26 mouse cellular contexts compared by ENCODE assay signal in the genomic region with DNA sequence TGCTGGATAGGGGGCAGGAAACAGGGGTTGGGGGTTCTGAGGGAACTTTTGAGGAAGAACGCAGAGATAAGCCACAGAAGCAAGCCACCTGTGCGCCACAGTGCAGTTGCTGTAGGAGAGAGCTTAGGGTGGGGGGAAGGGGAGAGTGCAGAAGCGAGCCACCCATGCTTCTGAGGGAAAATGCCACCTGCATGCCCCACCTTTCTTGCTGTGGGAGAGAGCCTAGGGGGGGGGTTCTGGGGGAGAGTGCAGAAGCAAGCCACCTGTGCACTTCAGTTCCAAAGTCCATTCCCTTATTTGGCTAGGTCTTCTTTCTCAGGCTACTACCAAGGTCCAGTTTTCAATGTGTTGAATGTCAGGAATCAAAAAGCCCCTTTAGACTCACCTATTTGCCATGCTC.
DNase-seq lines count a peak whose midpoint lies in the region; ATAC-seq and TF ChIP-seq lines count a peak whose summit lies in the region.
"Had no signal": no experiment of that assay in that cellular context is flagged by ENCODE, and none has a peak within 500 bp of the region (broad histone marks: within the 10 kb centered on the region; RNA-seq: fewer than 3 reads in every experiment).

No protein-coding gene starts in this region.

- no peak for TF ChIP-seq CTCF in testis, adult 2 months (IDR thresholded peaks at IDR 0.05; ENCODE audit: control insufficient read depth, insufficient read depth, insufficient replicate concordance, low read depth, low read length)

- no peaks in the 10 kb centered on the region for H3K4me1 ChIP-seq in testis, adult 2 months (ENCODE audit: control insufficient read depth, insufficient read depth, low read length)
- no peaks in the 10 kb centered on the region for H3K4me1 ChIP-seq in stomach, embryonic 14.5 days (ENCODE audit: control insufficient read depth, insufficient read depth, low read length)
- H3K4me1 ChIP-seq in midbrain, embryonic 16.5 days (ENCODE audit: control insufficient read depth, insufficient read depth, low read length), result no peaks in the 10 kb centered on the region
- H3K4me1 ChIP-seq: embryonic facial prominence, embryonic 15.5 days; forebrain, embryonic 15.5 days; hindbrain, embryonic 10.5 days; limb, embryonic 15.5 days; midbrain, embryonic 15.5 days had no signal

- H3K27ac ChIP-seq in testis, adult 2 months (ENCODE audit: control insufficient read depth, insufficient read depth, low read depth, low read length), result no peak overlapping the region
- H3K27ac ChIP-seq in stomach, embryonic 14.5 days (ENCODE audit: low read length), result peak overlapping the region; percentile 4; the same call in 1 of the 2 replicates
- H3K27ac ChIP-seq in midbrain, embryonic 16.5 days (ENCODE audit: low read length), result no peak overlapping the region
- H3K27ac ChIP-seq: embryonic facial prominence, embryonic 15.5 days; forebrain, embryonic 15.5 days; heart, embryonic 10.5 days; hindbrain, embryonic 10.5 days; limb, embryonic 15.5 days; liver, embryonic 14.5 days; midbrain, embryonic 15.5 days had no signal

- peak; percentile 77 for ATAC-seq in stomach, embryonic 14.5 days (ENCODE audit: insufficient number of reproducible peaks, insufficient read depth, low FRiP score, low read depth)
- ATAC-seq in midbrain, embryonic 16.5 days, result no peak
- ATAC-seq: CD4-positive, CD25-positive, alpha-beta regulatory T cell, adult 4 months; forebrain, embryonic 15.5 days; hindbrain, embryonic 16.5 days; midbrain, embryonic 15.5 days had no signal

- peak; percentile 24; the same call in 1 of the 2 replicates for TF ChIP-seq POLR2A in testis, adult 2 months (IDR thresholded peaks at IDR 0.05; ENCODE audit: control insufficient read depth, low read depth, low read length)

- H3K4me3 ChIP-seq in testis, adult 2 months (ENCODE audit: control insufficient read depth, low read depth, low read length), result no peak overlapping the region
- H3K4me3 ChIP-seq in stomach, embryonic 14.5 days (ENCODE audit: low read depth, low read length), result no peak overlapping the region
- no peak overlapping the region for H3K4me3 ChIP-seq in midbrain, embryonic 16.5 days (ENCODE audit: low read depth, low read length)
- H3K4me3 ChIP-seq: embryonic facial prominence, embryonic 15.5 days; forebrain, embryonic 15.5 days; heart, embryonic 10.5 days; hindbrain, embryonic 10.5 days; limb, embryonic 15.5 days; midbrain, embryonic 15.5 days had no signal

- H3K9me3 ChIP-seq in stomach, embryonic 14.5 days (ENCODE audit: control insufficient read depth, low read depth, low read length), result no peaks in the 10 kb centered on the region
- no peaks in the 10 kb centered on the region for H3K9me3 ChIP-seq in midbrain, embryonic 16.5 days (replicated peaks; ENCODE audit: control insufficient read depth, low read length, poor library complexity, severe bottlenecking)
- H3K9me3 ChIP-seq: embryonic facial prominence, embryonic 15.5 days; forebrain, embryonic 15.5 days; heart, embryonic 10.5 days; hindbrain, embryonic 10.5 days; limb, embryonic 15.5 days; midbrain, embryonic 15.5 days had no signal

- no peaks in the 10 kb centered on the region for H3K36me3 ChIP-seq in testis, adult 2 months (ENCODE audit: control insufficient read depth, insufficient read depth, low read length)
- H3K36me3 ChIP-seq in stomach, embryonic 14.5 days (ENCODE audit: control insufficient read depth, insufficient read depth, low read length), result no peaks in the 10 kb centered on the region
- no peaks in the 10 kb centered on the region for H3K36me3 ChIP-seq in midbrain, embryonic 16.5 days (ENCODE audit: control insufficient read depth, insufficient read depth, low read length)
- H3K36me3 ChIP-seq: embryonic facial prominence, embryonic 15.5 days; forebrain, embryonic 15.5 days; heart, embryonic 10.5 days; hindbrain, embryonic 10.5 days; limb, embryonic 15.5 days; midbrain, embryonic 15.5 days had no signal

- H3K27me3 ChIP-seq in testis, adult 2 months (ENCODE audit: control insufficient read depth, insufficient read depth, low read length), result no peaks in the 10 kb centered on the region
- no peaks in the 10 kb centered on the region for H3K27me3 ChIP-seq in stomach, embryonic 14.5 days (ENCODE audit: control insufficient read depth, insufficient read depth, low read length)
- H3K27me3 ChIP-seq in midbrain, embryonic 16.5 days (ENCODE audit: control insufficient read depth, insufficient read depth, low read depth, low read length), result no peaks in the 10 kb centered on the region
- H3K27me3 ChIP-seq: embryonic facial prominence, embryonic 15.5 days; forebrain, embryonic 15.5 days; limb, embryonic 15.5 days; midbrain, embryonic 15.5 days; Patski had no signal

- no peak overlapping the region for H3K9ac ChIP-seq in stomach, embryonic 14.5 days (replicated peaks; ENCODE audit: low read depth, low read length)
- H3K9ac ChIP-seq in midbrain, embryonic 16.5 days (ENCODE audit: low read depth, low read length), result no peak overlapping the region
- H3K9ac ChIP-seq: embryonic facial prominence, embryonic 15.5 days; forebrain, embryonic 15.5 days; limb, embryonic 15.5 days; liver, embryonic 14.5 days; lung, embryonic 14.5 days; midbrain, embryonic 15.5 days had no signal

- H3K4me2 ChIP-seq in stomach, embryonic 14.5 days (replicated peaks; ENCODE audit: low read depth, low read length), result no peak overlapping the region
- no peak overlapping the region for H3K4me2 ChIP-seq in midbrain, embryonic 16.5 days (ENCODE audit: low read length)
- H3K4me2 ChIP-seq: embryonic facial prominence, embryonic 15.5 days; forebrain, embryonic 15.5 days; limb, embryonic 15.5 days; lung, embryonic 14.5 days; midbrain, embryonic 15.5 days had no signal

- 38% methylated on average over 3 of the region's 3 CpGs for WGBS in stomach, embryonic 14.5 days
- WGBS in midbrain, embryonic 16.5 days, result 56% methylated on average over 3 of the region's 3 CpGs

- no peak for DNase-seq in testis, postnatal 10 days (ENCODE audit: low spot score)
- peak; percentile 58 for DNase-seq in thymus, postnatal 0 days (ENCODE audit: low spot score)
- DNase-seq in cerebellum, postnatal 25 days, result no peak
- DNase-seq in MN1 (ENCODE audit: low spot score), result no peak
- no peak for DNase-seq in kidney, postnatal 25 days
- DNase-seq: cerebellum, adult 2 months; gastrocnemius, postnatal 10 days; kidney, adult 18-20 months; kidney, postnatal 36 days; left cerebral cortex, postnatal 4 days; lung, embryonic 14.5 days; lung, postnatal 4 days; right cerebral cortex, postnatal 4 days had no signal
